Mouse (Mus musculus) MEL-GATA-1-ER (cell line): ENCODE measurements around the gene Gng7.
A peak's percentile ranks its signal among the peaks of the same experiment; 100 is the strongest.
"Not testable (repeated sequence)": the region's sequence is repeated elsewhere in the genome, so short reads cannot be mapped to it uniquely, and the experiment has no call there.

Source experiments
- DNase-seq: peaks from one replicate; pipeline ENCODE4 v3.0.0-alpha.2; 2012; ENCODE audit warnings: low read depth; ENCODE audit errors: extremely low read depth

Gene Gng7

DNA sequence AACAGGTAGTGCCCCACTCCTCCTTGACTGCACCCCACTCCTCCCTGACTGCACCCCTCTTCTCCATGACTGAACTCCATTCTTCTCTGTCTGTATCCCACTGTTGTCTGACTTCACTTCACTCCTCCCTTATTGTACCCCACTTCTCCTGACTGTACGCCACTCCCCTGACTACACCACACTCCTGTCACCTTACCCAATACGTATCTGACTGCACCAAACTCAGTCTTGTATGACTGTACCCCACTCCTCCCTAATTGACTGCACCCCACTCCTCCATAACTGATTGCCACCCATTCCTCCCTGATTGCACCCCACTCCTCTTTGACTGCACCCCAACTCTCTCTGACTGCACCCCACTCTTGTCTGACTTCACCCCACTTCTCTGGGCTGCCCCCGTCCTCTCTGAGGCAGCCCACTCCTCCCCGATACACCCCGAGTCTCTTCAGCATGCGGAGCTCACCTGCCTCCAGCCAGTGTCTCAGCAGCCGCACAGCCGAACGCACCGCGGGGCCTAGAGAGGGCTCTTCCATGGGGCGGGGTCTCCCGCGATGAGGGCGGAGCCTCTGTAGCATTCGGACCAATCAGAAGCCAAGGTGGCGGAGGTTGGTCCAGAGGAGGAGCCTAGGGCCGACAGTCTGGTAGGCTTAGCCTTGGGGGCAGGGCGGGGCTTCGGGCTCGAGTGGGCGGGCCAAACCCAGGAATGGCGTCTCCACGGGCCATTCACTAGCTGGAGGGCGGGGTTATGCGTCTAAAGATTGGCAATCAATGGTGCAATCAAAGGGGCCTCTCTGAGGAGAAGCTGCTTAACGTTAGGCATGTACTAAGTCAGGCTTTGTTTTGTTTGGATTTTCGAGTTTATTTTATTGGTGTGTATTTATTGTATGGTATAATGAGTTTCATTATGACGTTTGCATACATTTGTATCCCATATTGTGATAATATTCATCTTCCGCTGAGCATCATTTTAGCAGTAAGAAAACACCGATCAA lies at the start of gene Gng7:
Gng7 (minus strand) TSS at position 553 of the 992 bp plus-strand sequence.
- DNase-seq = peak; percentile 79

GRCm38 (mm10) chr10:81064519-81064918 lies 49.8 kb upstream of the Gng7 start:
- not testable (repeated sequence) for DNase-seq

DNA sequence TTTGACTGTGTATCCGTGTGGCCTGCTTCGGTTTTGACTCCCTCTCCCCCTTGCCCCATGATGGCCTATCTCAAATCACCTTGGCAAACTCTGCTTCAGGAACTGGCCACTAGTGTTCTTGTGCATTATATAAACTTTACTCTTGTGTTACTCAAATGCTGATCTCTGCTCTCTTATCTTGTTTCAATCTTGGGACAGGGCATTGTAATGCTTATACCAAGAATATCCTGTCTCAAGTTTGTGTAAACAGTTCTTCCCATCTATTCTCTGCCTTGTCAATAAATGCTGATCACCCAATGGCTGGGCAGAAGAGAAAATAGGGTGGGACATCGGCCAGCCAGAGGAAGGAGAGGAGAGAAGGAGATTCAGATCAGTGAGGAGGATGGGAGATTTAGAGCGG lies 48.0 kb upstream of the Gng7 start:
- DNase-seq = no peak

GRCm38 (mm10) chr10:81059603-81060543 lies 45.1 kb upstream of the Gng7 start, which contains the start of gene Sgta:
Gene Sgta, minus strand, starts transcription at chr10:81060181.
- peak; percentile 95 for DNase-seq

- no peak for DNase-seq
Measured at GRCm38 (mm10) chr10:81058896-81059295, 44.2 kb upstream of the Gng7 start.

GRCm38 (mm10) chr10:81057406-81058130 lies 42.8 kb upstream of the Gng7 start:
- no peak for DNase-seq

GRCm38 (mm10) chr10:81055802-81056340 lies 41.1 kb upstream of the Gng7 start:
- not testable (repeated sequence) for DNase-seq

- DNase-seq = no peak
Measured at GRCm38 (mm10) chr10:81055169-81055568, 40.4 kb upstream of the Gng7 start.

- no peak for DNase-seq
Measured at GRCm38 (mm10) chr10:81052577-81052976, 37.8 kb upstream of the Gng7 start.

GRCm38 (mm10) chr10:81051133-81051532 lies 36.4 kb upstream of the Gng7 start:
- DNase-seq = no peak

- DNase-seq = no peak
Measured at GRCm38 (mm10) chr10:81050645-81051044, 35.9 kb upstream of the Gng7 start.

DNA sequence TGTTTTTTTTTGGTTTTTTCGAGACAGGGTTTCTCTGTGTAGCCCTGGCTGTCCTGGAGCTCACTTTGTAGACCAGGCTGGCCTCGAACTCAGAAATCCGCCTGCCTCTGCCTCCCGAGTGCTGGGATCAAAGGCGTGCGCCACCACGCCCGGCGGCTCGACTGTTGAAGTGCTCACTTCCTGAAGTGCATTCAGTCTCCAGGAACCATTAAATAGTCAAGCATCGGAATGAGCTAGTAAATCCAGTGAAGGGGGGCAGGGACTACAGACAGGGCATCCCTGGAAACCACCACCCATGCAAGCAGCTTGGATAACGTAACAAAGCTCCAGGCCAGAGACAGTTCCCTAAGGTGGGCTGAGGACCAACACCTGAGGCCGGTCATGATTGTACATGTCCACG lies 30.5 kb upstream of the Gng7 start:
- not testable (repeated sequence) for DNase-seq

DNA sequence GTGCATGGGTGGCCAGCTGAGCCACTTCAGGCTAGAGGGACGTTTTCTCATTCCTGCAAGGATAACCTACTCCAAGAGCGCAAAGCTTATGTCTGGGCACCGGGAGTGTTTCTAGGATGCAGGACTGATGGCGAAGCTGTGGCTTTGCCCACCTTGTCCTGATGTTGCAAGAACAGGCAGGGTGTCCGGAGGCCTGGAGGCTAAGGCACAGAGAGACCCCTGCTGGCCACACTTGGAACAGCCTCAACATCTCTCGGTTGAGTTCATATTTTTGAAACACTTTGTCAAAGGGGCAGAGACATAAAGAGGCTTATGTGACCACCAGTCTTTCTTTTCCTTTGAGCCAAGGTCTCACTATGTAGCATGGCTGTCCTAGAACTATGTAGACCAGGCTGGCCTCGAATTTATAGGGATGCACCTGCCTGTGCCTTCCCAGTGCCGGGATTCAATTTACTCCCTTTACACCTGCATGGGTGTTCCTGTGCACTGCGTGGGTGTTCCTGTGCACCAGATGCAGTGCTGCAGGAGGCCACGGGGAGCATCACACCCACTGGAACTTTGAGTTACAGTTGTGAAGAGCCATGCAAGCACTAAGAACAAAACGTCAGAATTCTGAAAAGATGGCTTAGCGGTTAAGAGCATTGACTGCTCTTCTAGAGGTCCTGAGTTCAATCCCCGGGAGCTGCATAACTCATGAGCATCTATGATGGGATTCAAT lies 26.9 kb upstream of the Gng7 start:
- peak; percentile 32 for DNase-seq

GRCm38 (mm10) chr10:81036988-81037580 lies 22.3 kb upstream of the Gng7 start, which contains the start of gene Slc39a3:
Gene Slc39a3, minus strand, starts transcription at chr10:81037426.
- DNase-seq = peak; percentile 98

- peak; percentile 35 for DNase-seq
Measured at GRCm38 (mm10) chr10:81036251-81036650, 21.5 kb upstream of the Gng7 start.

DNA sequence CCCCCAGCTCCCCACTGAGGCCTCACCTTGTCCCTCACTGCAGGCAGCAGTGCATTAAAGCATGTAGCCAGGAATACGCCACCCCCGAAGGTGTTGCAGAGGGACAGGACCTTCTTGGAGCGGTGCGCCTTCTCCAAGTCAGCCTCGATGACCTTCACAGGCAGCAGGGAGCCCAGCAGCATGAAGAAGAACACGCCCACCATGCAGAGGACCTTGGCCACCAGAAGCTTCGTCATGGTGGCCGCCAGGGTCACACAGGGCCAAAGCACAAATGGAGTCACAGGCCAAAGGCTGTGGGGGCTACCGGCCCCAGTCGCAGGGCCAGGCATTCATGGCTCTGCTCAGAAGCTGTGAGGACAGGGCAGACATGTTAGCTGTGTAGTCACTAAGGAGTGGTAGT lies 18.8 kb upstream of the Gng7 start:
- DNase-seq = no peak

- no peak for DNase-seq
Measured at GRCm38 (mm10) chr10:81029031-81029430, 14.3 kb upstream of the Gng7 start.

DNA sequence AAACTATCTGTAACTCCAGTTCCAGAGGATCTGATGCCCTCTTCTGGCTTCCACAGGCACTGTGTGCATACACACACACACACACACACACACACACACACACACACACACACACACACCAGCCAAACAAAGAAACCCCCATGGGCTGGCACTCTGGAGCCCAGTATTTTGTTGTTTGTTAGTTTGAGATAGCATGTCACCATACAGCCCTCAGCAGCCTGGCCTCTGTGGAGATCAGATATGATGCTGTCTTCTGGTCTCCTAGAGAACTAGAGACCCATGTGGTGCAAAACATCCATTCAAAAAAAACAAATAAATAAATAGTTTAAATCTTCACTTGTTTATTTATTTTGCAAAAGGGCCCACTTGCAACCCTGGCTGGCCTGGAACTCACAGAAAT lies 13.5 kb upstream of the Gng7 start:
- no peak for DNase-seq

GRCm38 (mm10) chr10:81027331-81027730 lies 12.6 kb upstream of the Gng7 start:
- DNase-seq = no peak

GRCm38 (mm10) chr10:81026857-81027256 lies 12.1 kb upstream of the Gng7 start:
- DNase-seq = no peak
